Mouse (Mus musculus): Measurements from ENCODE around the gene Ddah1. TPM values are rescaled to one million over a fixed set of nuclear protein-coding genes. Genes with fewer than 3 reads are reported as not detected.
"Not testable (repeated sequence)": the region's sequence is repeated elsewhere in the genome, so short reads cannot be mapped to it uniquely, and the experiment has no call there.

Gene Ddah1
- polyA plus RNA-seq, 1 experiment from 2014 or later: 23.9 TPM

- WGBS: 74% methylated on average over 12 of the region's 12 CpGs
- H3K36me3 ChIP-seq: no peaks in the 10 kb centered on the region
- no peak overlapping the region for H3K4me2 ChIP-seq
- no peak overlapping the region for H3K4me3 ChIP-seq (replicated peaks)
- no peaks in the 10 kb centered on the region for H3K9me3 ChIP-seq
- H3K4me1 ChIP-seq: no peaks in the 10 kb centered on the region
- no peaks in the 10 kb centered on the region for H3K27me3 ChIP-seq (replicated peaks)
- H3K9ac ChIP-seq: no peak overlapping the region
- ATAC-seq (ENCODE audit: insufficient read depth, low FRiP score, low read depth): no peak
- no peak overlapping the region for H3K27ac ChIP-seq
Observed at GRCm38 (mm10) chr3:145894131-145894530, 135.7 kb downstream of the Ddah1 start.

- no peak for ATAC-seq (ENCODE audit: insufficient read depth, low FRiP score, low read depth)
Observed at GRCm38 (mm10) chr3:145897749-145898148, 139.3 kb downstream of the Ddah1 start.

GRCm38 (mm10) chr3:145899832-145900231 lies 141.4 kb downstream of the Ddah1 start:
- WGBS: 69% methylated on average over 8 of the region's 8 CpGs
- Histone ChIP-seq H3K4me2 (no peak overlapping the region), H3K27me3 (replicated peaks) (no peaks in the 10 kb centered on the region), H3K9ac (no peak overlapping the region), H3K27ac (no peak overlapping the region), H3K36me3 (no peaks in the 10 kb centered on the region), H3K4me3 (replicated peaks) (no peak overlapping the region), H3K4me1 (no peaks in the 10 kb centered on the region), H3K9me3 (no peaks in the 10 kb centered on the region)
- ATAC-seq (ENCODE audit: insufficient read depth, low FRiP score, low read depth): no peak

More at GRCm38 (mm10) chr3:145897749-145898148, 139.3 kb downstream of the Ddah1 start:
- 75% methylated on average over 11 of the region's 11 CpGs for WGBS
- H3K27ac ChIP-seq: no peak overlapping the region
- no peaks in the 10 kb centered on the region for H3K36me3 ChIP-seq
- no peaks in the 10 kb centered on the region for H3K4me1 ChIP-seq
- no peak overlapping the region for H3K4me2 ChIP-seq
- H3K27me3 ChIP-seq (replicated peaks): no peaks in the 10 kb centered on the region
- H3K4me3 ChIP-seq (replicated peaks): no peak overlapping the region
- no peaks in the 10 kb centered on the region for H3K9me3 ChIP-seq
- H3K9ac ChIP-seq: no peak overlapping the region

GRCm38 (mm10) chr3:145903530-145903929 lies 145.1 kb downstream of the Ddah1 start:
- H3K27ac ChIP-seq: no peak overlapping the region
- H3K4me3 ChIP-seq (replicated peaks): no peak overlapping the region
- no peaks in the 10 kb centered on the region for H3K9me3 ChIP-seq
- no peaks in the 10 kb centered on the region for H3K4me1 ChIP-seq
- H3K9ac ChIP-seq: no peak overlapping the region
- 91% methylated on average over 8 of the region's 8 CpGs for WGBS
- no peak overlapping the region for H3K4me2 ChIP-seq
- no peaks in the 10 kb centered on the region for H3K27me3 ChIP-seq (replicated peaks)
- ATAC-seq (ENCODE audit: insufficient read depth, low FRiP score, low read depth): no peak
- H3K36me3 ChIP-seq: no peaks in the 10 kb centered on the region

- Histone ChIP-seq H3K4me3 (replicated peaks) (no peak overlapping the region), H3K27ac (no peak overlapping the region)
- WGBS: 53% methylated on average over 22 of the region's 22 CpGs
Observed at GRCm38 (mm10) chr3:145904850-145905776, 146.6 kb downstream of the Ddah1 start.

GRCm38 (mm10) chr3:145906582-145906981 lies 148.1 kb downstream of the Ddah1 start:
- Histone ChIP-seq H3K36me3 (no peaks in the 10 kb centered on the region), H3K27ac (no peak overlapping the region), H3K9ac (no peak overlapping the region), H3K4me2 (no peak overlapping the region), H3K27me3 (replicated peaks) (no peaks in the 10 kb centered on the region), H3K9me3 (no peaks in the 10 kb centered on the region), H3K4me3 (replicated peaks) (no peak overlapping the region), H3K4me1 (no peaks in the 10 kb centered on the region)
- 88% methylated on average over 9 of the region's 9 CpGs for WGBS
- no peak for ATAC-seq (ENCODE audit: insufficient read depth, low FRiP score, low read depth)

More at GRCm38 (mm10) chr3:145904850-145905776, 146.6 kb downstream of the Ddah1 start:
- Histone ChIP-seq H3K27me3 (replicated peaks) (no peaks in the 10 kb centered on the region), H3K9me3 (no peaks in the 10 kb centered on the region), H3K4me2 (peak overlapping the region; percentile 38), H3K36me3 (no peaks in the 10 kb centered on the region), H3K4me1 (no peaks in the 10 kb centered on the region), H3K9ac (no peak overlapping the region)
- ATAC-seq (ENCODE audit: insufficient read depth, low FRiP score, low read depth): no peak; the same call in 1 of the 2 replicates

GRCm38 (mm10) chr3:145912512-145912911 lies 154.0 kb downstream of the Ddah1 start:
- H3K27me3 ChIP-seq (replicated peaks): no peaks in the 10 kb centered on the region
- ATAC-seq (ENCODE audit: insufficient read depth, low FRiP score, low read depth): no peak
- WGBS: 64% methylated on average over 7 of the region's 7 CpGs

GRCm38 (mm10) chr3:145913263-145913662 lies 154.8 kb downstream of the Ddah1 start:
- no peaks in the 10 kb centered on the region for H3K4me1 ChIP-seq
- no peaks in the 10 kb centered on the region for H3K36me3 ChIP-seq
- no peak overlapping the region for H3K4me3 ChIP-seq (replicated peaks)
- H3K27me3 ChIP-seq (replicated peaks): no peaks in the 10 kb centered on the region
- no peak for ATAC-seq (ENCODE audit: insufficient read depth, low FRiP score, low read depth)
- no peak overlapping the region for H3K9ac ChIP-seq
- H3K4me2 ChIP-seq: no peak overlapping the region
- no peak overlapping the region for H3K27ac ChIP-seq
- 67% methylated on average over 6 of the region's 6 CpGs for WGBS
- no peaks in the 10 kb centered on the region for H3K9me3 ChIP-seq

More at GRCm38 (mm10) chr3:145912512-145912911, 154.0 kb downstream of the Ddah1 start:
- Histone ChIP-seq H3K9me3 (no peaks in the 10 kb centered on the region), H3K4me2 (no peak overlapping the region), H3K27ac (no peak overlapping the region), H3K4me1 (no peaks in the 10 kb centered on the region), H3K36me3 (no peaks in the 10 kb centered on the region), H3K9ac (no peak overlapping the region), H3K4me3 (replicated peaks) (no peak overlapping the region)

- H3K27ac ChIP-seq; H3K36me3 ChIP-seq; H3K4me2 ChIP-seq; H3K4me3 ChIP-seq (replicated peaks); H3K9ac ChIP-seq; H3K4me1 ChIP-seq; ATAC-seq (ENCODE audit: insufficient read depth, low FRiP score, low read depth); H3K27me3 ChIP-seq (replicated peaks); H3K9me3 ChIP-seq: not testable (repeated sequence)
- WGBS: 78% methylated on average over 7 of the region's 7 CpGs
Observed at GRCm38 (mm10) chr3:145913942-145914341, 155.5 kb downstream of the Ddah1 start.

- no peak for ATAC-seq (ENCODE audit: insufficient read depth, low FRiP score, low read depth)
- H3K4me3 ChIP-seq (replicated peaks): no peak overlapping the region
- WGBS: 78% methylated on average over 5 of the region's 5 CpGs
- H3K4me2 ChIP-seq: no peak overlapping the region
- no peaks in the 10 kb centered on the region for H3K4me1 ChIP-seq
- H3K9me3 ChIP-seq: no peaks in the 10 kb centered on the region
- H3K27ac ChIP-seq: peak overlapping the region; percentile 17; the same call in 1 of the 2 replicates
- no peaks in the 10 kb centered on the region for H3K27me3 ChIP-seq (replicated peaks)
- H3K9ac ChIP-seq: no peak overlapping the region
- no peaks in the 10 kb centered on the region for H3K36me3 ChIP-seq
Observed at GRCm38 (mm10) chr3:145916374-145916773, 157.9 kb downstream of the Ddah1 start.

GRCm38 (mm10) chr3:145916826-145917225 lies 158.4 kb downstream of the Ddah1 start:
- no peak for ATAC-seq (ENCODE audit: insufficient read depth, low FRiP score, low read depth)
- H3K27me3 ChIP-seq (replicated peaks): no peaks in the 10 kb centered on the region
- H3K9me3 ChIP-seq: no peaks in the 10 kb centered on the region
- H3K9ac ChIP-seq: no peak overlapping the region
- WGBS: 70% methylated on average over 4 of the region's 4 CpGs
- H3K4me3 ChIP-seq (replicated peaks): no peak overlapping the region
- H3K27ac ChIP-seq: no peak overlapping the region; the same call in 1 of the 2 replicates
- no peaks in the 10 kb centered on the region for H3K4me1 ChIP-seq
- no peak overlapping the region for H3K4me2 ChIP-seq
- H3K36me3 ChIP-seq: no peaks in the 10 kb centered on the region

GRCm38 (mm10) chr3:145922019-145922854 lies 163.8 kb downstream of the Ddah1 start, which contains the start of gene Bcl10:
Bcl10 (plus strand) TSS chr3:145922804.
- Histone ChIP-seq H3K36me3 (no peaks in the 10 kb centered on the region), H3K4me1 (peaks cover 18% of the 10 kb centered on the region; the same call in 1 of the 2 replicates), H3K27me3 (replicated peaks) (no peaks in the 10 kb centered on the region), H3K4me2 (peak within 1 kb of the TSS; percentile 55), H3K4me3 (replicated peaks) (peak within 1 kb of the TSS; percentile 33), H3K9me3 (no peaks in the 10 kb centered on the region), H3K9ac (no peak within 1 kb of the TSS), H3K27ac (peak within 1 kb of the TSS; percentile 86)
- 30% methylated on average over 11 of the region's 11 CpGs for WGBS
- ATAC-seq (ENCODE audit: insufficient read depth, low FRiP score, low read depth): no peak
